Mouse (Mus musculus) MEL (cell line): ENCODE measurements around the gene Smug1. TPM values are rescaled to one million over a fixed set of nuclear protein-coding genes. Genes with fewer than 3 reads are reported as not detected.

Source experiments
- DNase-seq: peaks from one replicate; pipeline ENCODE4 v3.0.0; 2011; ENCODE audit warnings: low read depth, low spot score
- H3K27ac ChIP-seq: 2 replicates; pipeline ENCODE4 v1.5.1; 2012; ENCODE audit warnings: low read depth, mild to moderate bottlenecking, control low read depth, low read length, moderate library complexity; ENCODE audit not compliant: control insufficient read depth
- H3K27me3 ChIP-seq, 2 experiments: fragments of 150-350 bp in 1 of 2; sonication (generic) in 1 of 2; 2 replicates each; pipeline ENCODE4 v1.6.1; 2012; ENCODE audit warnings: low read length in 2 of 2, mild to moderate bottlenecking in 2 of 2, improper control_type of control experiment in 1 of 2, moderate library complexity in 1 of 2; ENCODE audit not compliant: insufficient read depth in 2 of 2, control insufficient read depth in 1 of 2
- H3K36me3 ChIP-seq, 2 experiments: 2 replicates each; pipeline ENCODE4 v1.6.1; 2012 to 2014; ENCODE audit warnings: low read length in 2 of 2, improper control_type of control experiment in 1 of 2, inconsistent platforms in 1 of 2, mild to moderate bottlenecking in 1 of 2; ENCODE audit not compliant: insufficient read depth in 2 of 2, control insufficient read depth in 1 of 2
- H3K4me1 ChIP-seq, 2 experiments: fragments of 150-350 bp in 1 of 2; sonication (generic) in 1 of 2; 2 replicates each; pipeline ENCODE4 v1.6.1; 2012; ENCODE audit warnings: low read length in 2 of 2, improper control_type of control experiment in 1 of 2, mild to moderate bottlenecking in 1 of 2; ENCODE audit not compliant: insufficient read depth in 2 of 2, control insufficient read depth in 1 of 2
- H3K4me3 ChIP-seq, 2 experiments: fragments of 150-350 bp in 1 of 2; sonication (generic) in 1 of 2; 2 replicates each; pipeline ENCODE4 v1.5.1; 2012; ENCODE audit warnings: low read depth in 2 of 2, low read length in 2 of 2, mild to moderate bottlenecking in 2 of 2, moderate library complexity in 2 of 2, control low read depth in 1 of 2, improper control_type of control experiment in 1 of 2; ENCODE audit not compliant: control insufficient read depth in 1 of 2, insufficient read depth in 1 of 2
- H3K79me2 ChIP-seq: 2 replicates; pipeline ENCODE4 v1.6.1; 2012; ENCODE audit warnings: mild to moderate bottlenecking, low read length, moderate library complexity; ENCODE audit not compliant: control insufficient read depth, poor library complexity, insufficient read depth
- H3K9ac ChIP-seq: 2 replicates; pipeline ENCODE4 v1.6.1; 2012; ENCODE audit warnings: low read depth, mild to moderate bottlenecking, control low read depth, low read length, moderate library complexity; ENCODE audit not compliant: control insufficient read depth, poor library complexity, severe bottlenecking
- H3K9me3 ChIP-seq: fragments of 150-350 bp; sonication (generic); replicated peaks from 2 replicates; pipeline ENCODE4 v1.6.1; 2012; ENCODE audit warnings: mild to moderate bottlenecking, low read length, improper control_type of control experiment, moderate library complexity; ENCODE audit not compliant: insufficient read depth
- BHLHE40 ChIP-seq: IDR thresholded peaks from 2 replicates; pipeline ENCODE4 v1.6.1; 2012; ENCODE audit warnings: low read depth, mild to moderate bottlenecking, inconsistent platforms, low read length, improper control_type of control experiment, borderline replicate concordance
- CHD1 ChIP-seq: IDR thresholded peaks from 2 replicates; pipeline ENCODE4 v1.6.1; 2012; ENCODE audit warnings: low read depth, mild to moderate bottlenecking, inconsistent platforms, low read length, improper control_type of control experiment
- CHD2 ChIP-seq: IDR thresholded peaks from 2 replicates; pipeline ENCODE4 v1.6.1; 2011; ENCODE audit warnings: low read length, improper control_type of control experiment
- CTCF ChIP-seq, 3 experiments: IDR thresholded peaks in 2 of 3; conservative IDR thresholded peaks in 1 of 3; 2 replicates each; pipeline ENCODE4 v1.5.1; 2011 to 2012; ENCODE audit warnings: low read length in 3 of 3, low read depth in 2 of 3, mild to moderate bottlenecking in 2 of 3, improper control_type of control experiment in 1 of 3, inconsistent platforms in 1 of 3, mixed read lengths in 1 of 3, moderate library complexity in 1 of 3; ENCODE audit not compliant: control insufficient read depth in 1 of 3, insufficient read depth in 1 of 3, poor library complexity in 1 of 3, severe bottlenecking in 1 of 3
- E2F4 ChIP-seq: IDR thresholded peaks from 2 replicates; pipeline ENCODE4 v1.6.1; 2011; ENCODE audit warnings: low read depth, low read length, improper control_type of control experiment, borderline replicate concordance
- EP300 ChIP-seq, 2 experiments: IDR thresholded peaks; 2 replicates each; pipeline ENCODE4 v1.6.1; 2011; ENCODE audit warnings: improper control_type of control experiment in 2 of 2, low read length in 2 of 2, low read depth in 1 of 2, mild to moderate bottlenecking in 1 of 2
- HCFC1 ChIP-seq: IDR thresholded peaks from 2 replicates; pipeline ENCODE4 v1.6.1; 2012; ENCODE audit warnings: low read depth, mild to moderate bottlenecking, inconsistent platforms, low read length, improper control_type of control experiment, moderate library complexity
- JUND ChIP-seq: IDR thresholded peaks from 2 replicates; pipeline ENCODE4 v1.6.1; 2011; ENCODE audit warnings: low read depth, mild to moderate bottlenecking, improper control_type of control experiment, low read length
- MAFK ChIP-seq: IDR thresholded peaks from 2 replicates; pipeline ENCODE4 v1.6.1; 2011; ENCODE audit warnings: low read depth, mild to moderate bottlenecking, low read length, improper control_type of control experiment, borderline replicate concordance
- MAZ ChIP-seq: IDR thresholded peaks from 2 replicates; pipeline ENCODE4 v1.6.1; 2012; ENCODE audit warnings: low read depth, mild to moderate bottlenecking, inconsistent platforms, low read length, improper control_type of control experiment
- MEF2A ChIP-seq: IDR thresholded peaks from 2 replicates; pipeline ENCODE4 v1.6.1; 2014; ENCODE audit warnings: low read depth, mild to moderate bottlenecking, inconsistent platforms, low read length, improper control_type of control experiment; ENCODE audit not compliant: poor library complexity, insufficient replicate concordance, severe bottlenecking; ENCODE audit errors: extremely low read depth
- MXI1 ChIP-seq: IDR thresholded peaks from 2 replicates; pipeline ENCODE4 v1.6.1; 2011; ENCODE audit warnings: mild to moderate bottlenecking, low read depth, low read length, improper control_type of control experiment
- NELFE ChIP-seq: IDR thresholded peaks from 2 replicates; pipeline ENCODE4 v1.6.1; 2011; ENCODE audit warnings: low read depth, low read length, improper control_type of control experiment
- POLR2A ChIP-seq, 2 experiments: IDR thresholded peaks; 2 replicates each; pipeline ENCODE4 v1.6.1; 2011 to 2012; ENCODE audit warnings: low read length in 2 of 2, mild to moderate bottlenecking in 2 of 2, control low read depth in 1 of 2, improper control_type of control experiment in 1 of 2, low read depth in 1 of 2, moderate library complexity in 1 of 2; ENCODE audit not compliant: control insufficient read depth in 1 of 2, insufficient read depth in 1 of 2, poor library complexity in 1 of 2
- POLR2AphosphoS2 ChIP-seq: IDR thresholded peaks from 2 replicates; pipeline ENCODE4 v1.6.1; 2011; ENCODE audit warnings: low read length, improper control_type of control experiment
- POLR2AphosphoS5 ChIP-seq: IDR thresholded peaks from 2 replicates; pipeline ENCODE4 v1.6.1; 2012; ENCODE audit warnings: low read depth, borderline replicate concordance, mild to moderate bottlenecking, inconsistent platforms, low read length, moderate library complexity, mixed read lengths
- RAD21 ChIP-seq: IDR thresholded peaks from 2 replicates; pipeline ENCODE4 v1.6.1; 2011; ENCODE audit warnings: mild to moderate bottlenecking, low read depth, low read length, improper control_type of control experiment
- RCOR1 ChIP-seq: IDR thresholded peaks from 2 replicates; pipeline ENCODE4 v1.6.1; 2012; ENCODE audit warnings: low read depth, mild to moderate bottlenecking, inconsistent platforms, low read length, improper control_type of control experiment
- SMC3 ChIP-seq: IDR thresholded peaks from 2 replicates; pipeline ENCODE4 v1.6.1; 2011; ENCODE audit warnings: low read depth, low read length, improper control_type of control experiment
- TCF12 ChIP-seq: IDR thresholded peaks from 2 replicates; pipeline ENCODE4 v1.6.1; 2014; ENCODE audit warnings: low read depth, mild to moderate bottlenecking, inconsistent platforms, low read length, improper control_type of control experiment, moderate library complexity
- USF1 ChIP-seq: IDR thresholded peaks from 2 replicates; pipeline ENCODE4 v1.6.1; 2014; ENCODE audit warnings: low read depth, mild to moderate bottlenecking, inconsistent platforms, low read length, improper control_type of control experiment, moderate library complexity
- USF2 ChIP-seq, 2 experiments: IDR thresholded peaks; 2 replicates each; pipeline ENCODE4 v1.6.1; 2011 to 2012; ENCODE audit warnings: improper control_type of control experiment in 2 of 2, low read length in 2 of 2, borderline replicate concordance in 1 of 2, inconsistent platforms in 1 of 2, low read depth in 1 of 2, mild to moderate bottlenecking in 1 of 2; ENCODE audit not compliant: insufficient read depth in 1 of 2
- ZC3H11A ChIP-seq: IDR thresholded peaks from 2 replicates; pipeline ENCODE4 v1.6.1; 2012; ENCODE audit warnings: low read depth, mild to moderate bottlenecking, inconsistent platforms, low read length, improper control_type of control experiment
- ZKSCAN1 ChIP-seq: IDR thresholded peaks from 2 replicates; pipeline ENCODE4 v1.6.1; 2012; ENCODE audit warnings: low read depth, mild to moderate bottlenecking, inconsistent platforms, low read length, improper control_type of control experiment, moderate library complexity
- polyA plus RNA-seq, 2 experiments: library from polyadenylated mRNA; stranded (reverse) in 1 of 2; unstranded in 1 of 2; fragments of >175 nt in 1 of 2; fragments of >200 nt in 1 of 2; gene quantifications; 2 replicates each; pipeline versions ENCODE4 v1.2.1 to v1.2.4; 2012; ENCODE audit warnings: low replicate concordance in 2 of 2, low read depth in 1 of 2; ENCODE audit not compliant: insufficient read length in 2 of 2, insufficient read depth in 1 of 2, missing spikeins in 1 of 2
- total RNA-seq: library from RNA; depleted of rRNA; stranded (reverse); fragments of 300-350 nt; gene quantifications from 2 replicates; pipeline ENCODE4 v1.2.3, GENCODE M21; 2012

Gene Smug1
- total and polyA plus RNA-seq, 3 experiments = 4.6 to 5.2 TPM; not detected in 1

- Histone ChIP-seq H3K4me1 (no peaks in the 10 kb centered on the region), H3K9me3 (no peaks in the 10 kb centered on the region), H3K9ac (peak overlapping the region; percentile 39), H3K4me3 (peak overlapping the region; percentile 32 to 44), H3K79me2 (no peaks in the 10 kb centered on the region), H3K27ac (no peak overlapping the region), H3K27me3 (peaks cover 0 to 1% of the 10 kb centered on the region in 2 experiments; a peak in 1 of 4 replicates), H3K36me3 (no peaks in the 10 kb centered on the region)
- TF ChIP-seq TCF12 (no peak), RAD21 (peak; percentile 45), USF1 (no peak), NELFE (no peak), ZC3H11A (peak; percentile 20; the same call in 1 of the 2 replicates), E2F4 (no peak), SMC3 (peak; percentile 60), CTCF (IDR thresholded peaks at IDR 0.05 in 2 of 3, conservative IDR thresholded peaks at IDR 0.05 in 1 of 3; ENCODE audit: control insufficient read depth in 1 of 3, insufficient read depth in 1 of 3, low read depth in 2 of 3, low read length in 3 of 3, poor library complexity in 1 of 3, severe bottlenecking in 1 of 3) (peak; percentile 35 to 85 (median 80))
- DNase-seq = peak; percentile 80
These were observed 16.2 kb upstream of the Smug1 start for GRCm38 (mm10) chr15:103183135-103183534.

GRCm38 (mm10) chr15:103182166-103182790 lies 15.4 kb upstream of the Smug1 start:
- Histone ChIP-seq H3K27me3 (peaks cover 0 to 1% of the 10 kb centered on the region in 2 experiments; a peak in 1 of 4 replicates), H3K27ac (no peak overlapping the region), H3K4me3 (peak overlapping the region; percentile 51 to 71; a peak in 3 of 4 replicates), H3K9me3 (no peaks in the 10 kb centered on the region), H3K79me2 (no peaks in the 10 kb centered on the region), H3K36me3 (no peaks in the 10 kb centered on the region), H3K9ac (no peak overlapping the region; the same call in 1 of the 2 replicates), H3K4me1 (peaks cover 0 to 5% of the 10 kb centered on the region in 2 experiments; a peak in 1 of 4 replicates)
- peak; percentile 77 for DNase-seq
- TF ChIP-seq CHD1 (no peak), USF1 (no peak), HCFC1 (no peak), NELFE (no peak), MEF2A (no peak), BHLHE40 (0 out of 2 replicates have a peak, but pooled peaks have one; percentile 8), RCOR1 (no peak), JUND (no peak), ZC3H11A (peak; percentile 42; the same call in 1 of the 2 replicates), SMC3 (peak; percentile 79), RAD21 (peak; percentile 45), POLR2AphosphoS5 (no peak), POLR2A (IDR thresholded peaks at IDR 0.05; ENCODE audit: control insufficient read depth in 1 of 2, insufficient read depth in 1 of 2, low read depth in 1 of 2, low read length in 2 of 2, poor library complexity in 1 of 2) (no peak), EP300 (IDR thresholded peaks at IDR 0.05; ENCODE audit: low read depth in 1 of 2, low read length in 2 of 2) (no peak), CHD2 (no peak), POLR2AphosphoS2 (no peak), CTCF (IDR thresholded peaks at IDR 0.05 in 2 of 3, conservative IDR thresholded peaks at IDR 0.05 in 1 of 3; ENCODE audit: control insufficient read depth in 1 of 3, insufficient read depth in 1 of 3, low read depth in 2 of 3, low read length in 3 of 3, poor library complexity in 1 of 3, severe bottlenecking in 1 of 3) (peak in 2 of 3 experiments; percentile 68 to 99; a peak in 5 of 6 replicates), MAFK (no peak), USF2 (IDR thresholded peaks at IDR 0.05; ENCODE audit: borderline replicate concordance in 1 of 2, insufficient read depth in 1 of 2, low read depth in 1 of 2, low read length in 2 of 2) (no peak), ZKSCAN1 (no peak; the same call in 1 of the 2 replicates), MXI1 (no peak), MAZ (peak; percentile 92)
